Mouse (Mus musculus) liver, embryonic 14.5 days (tissue): ENCODE data around the gene Car5b.

Experiments used
- CTCF ChIP-seq: IDR thresholded peaks from 2 replicates; pipeline ENCODE4 v1.5.1; 2016; ENCODE audit warnings: antibody characterized with exemption, low read depth, control low read depth
- EP300 ChIP-seq: IDR thresholded peaks from 2 replicates; pipeline ENCODE4 v1.6.1; 2016; ENCODE audit warnings: antibody characterized with exemption, low read depth

DNA sequence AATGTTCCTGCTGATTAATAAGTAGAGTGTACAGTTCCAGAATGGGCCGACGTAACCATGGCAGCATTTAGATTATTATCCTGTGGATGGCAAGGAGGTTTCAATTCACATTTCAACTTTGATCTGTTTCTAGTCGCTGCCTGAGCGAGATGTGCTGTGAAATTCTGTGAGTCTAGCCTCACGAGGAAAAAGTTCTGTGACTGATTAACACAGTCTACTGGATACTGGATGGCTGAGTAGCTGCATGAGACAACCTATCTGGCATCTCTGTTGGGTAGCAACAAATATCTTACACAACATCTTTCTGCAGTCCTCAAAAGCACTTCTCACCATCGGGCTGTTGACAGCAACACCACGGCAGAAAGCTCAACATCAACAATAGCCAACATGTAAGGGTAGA, 4.7 kb upstream of the Car5b start:
- no peak for TF ChIP-seq CTCF
- TF ChIP-seq EP300 = no peak
